Mouse (Mus musculus) liver, adult 2 months (tissue): Measurements from ENCODE around the gene Rac3. TPM values are rescaled to one million over a fixed set of nuclear protein-coding genes. Genes with fewer than 3 reads are reported as not detected.
A peak's percentile ranks its signal among the peaks of the same experiment; 100 is the strongest.

Source experiments
- DNase-seq: peaks from one replicate; pipeline ENCODE4 v3.0.0-alpha.2; 2011; ENCODE audit warnings: low read depth, low spot score; ENCODE audit errors: extremely low read depth
- H3K27ac ChIP-seq: fragments of 200-500 bp; replicated peaks from 2 replicates; pipeline ENCODE4 v1.5.1; 2012; ENCODE audit warnings: low read depth, mild to moderate bottlenecking, control low read depth, inconsistent platforms, low read length; ENCODE audit not compliant: insufficient read depth
- H3K27me3 ChIP-seq: fragments of 200-500 bp; 2 replicates; pipeline ENCODE4 v1.6.1; 2012; ENCODE audit warnings: mild to moderate bottlenecking, moderate library complexity, low read length, inconsistent platforms; ENCODE audit not compliant: control insufficient read depth, insufficient read depth
- H3K36me3 ChIP-seq: fragments of 200-500 bp; 2 replicates; pipeline ENCODE4 v1.6.1; 2012; ENCODE audit warnings: low read length, inconsistent platforms; ENCODE audit not compliant: control insufficient read depth, insufficient read depth
- H3K4me1 ChIP-seq: fragments of 200-500 bp; 2 replicates; pipeline ENCODE4 v1.6.1; 2011; ENCODE audit warnings: low read length; ENCODE audit not compliant: control insufficient read depth, insufficient read depth
- H3K4me3 ChIP-seq: fragments of 200-500 bp; 2 replicates; pipeline ENCODE4 v1.5.1; 2011; ENCODE audit warnings: low read depth, mild to moderate bottlenecking, control low read depth, low read length, moderate library complexity; ENCODE audit not compliant: insufficient read depth
- H3K79me2 ChIP-seq: fragments of 200-500 bp; 2 replicates; pipeline ENCODE4 v1.6.1; 2012; ENCODE audit warnings: inconsistent platforms, mild to moderate bottlenecking, low read length, moderate library complexity; ENCODE audit not compliant: control insufficient read depth, insufficient read depth
- H3K9ac ChIP-seq: fragments of 200-500 bp; 2 replicates; pipeline ENCODE4 v1.6.1; 2012; ENCODE audit warnings: low read depth, mild to moderate bottlenecking, control low read depth, inconsistent platforms, low read length
- CTCF ChIP-seq: fragments of 200-500 bp; IDR thresholded peaks from 2 replicates; pipeline ENCODE4 v1.5.1; 2011; ENCODE audit warnings: low read depth, low read length, control low read depth
- POLR2A ChIP-seq: fragments of 200-500 bp; IDR thresholded peaks from 2 replicates; pipeline ENCODE4 v1.6.1; 2011; ENCODE audit warnings: low read length, control low read depth; ENCODE audit not compliant: insufficient read depth; ENCODE audit errors: extremely low read depth
- WGBS: fragments of 180-500 bp; shearing (Covaris S2); methylation state at CpG from one replicate; pipeline ENCODE4 v1.1.7; 2018; 5-methylcytosine and 5-hydroxymethylcytosine counted together
- polyA plus RNA-seq: library from polyadenylated mRNA; depleted of rRNA; stranded (reverse); fragments of >200 nt; gene quantifications from 2 replicates; pipeline ENCODE4 v1.2.3, GENCODE M21; 2012
- total RNA-seq: library from RNA; depleted of rRNA; stranded (reverse); fragments of >200 nt; gene quantifications from 2 replicates; pipeline ENCODE4 v1.2.3, GENCODE M21; 2014

Gene Rac3
- total and polyA plus RNA-seq, 2 experiments, result 0.55 to 1.1 TPM

- TF ChIP-seq CTCF, result no peak
- TF ChIP-seq POLR2A, result no peak
- Histone ChIP-seq H3K36me3 (no peaks in the 10 kb centered on the region), H3K4me1 (peaks cover 3% of the 10 kb centered on the region; the same call in 1 of the 2 replicates), H3K79me2 (no peaks in the 10 kb centered on the region), H3K27me3 (no peaks in the 10 kb centered on the region), H3K27ac (no peak overlapping the region), H3K4me3 (no peak overlapping the region), H3K9ac (no peak overlapping the region)
- peak; percentile 38 for DNase-seq
- 49% methylated on average over 6 of the region's 6 CpGs for WGBS
These were observed 12.3 kb downstream of the Rac3 start for GRCm38 (mm10) chr11:120733521-120733920.

- 79% methylated on average over 6 of the region's 6 CpGs for WGBS
- Histone ChIP-seq H3K9ac (no peak overlapping the region), H3K27ac (no peak overlapping the region), H3K79me2 (no peaks in the 10 kb centered on the region), H3K4me3 (no peak overlapping the region), H3K36me3 (no peaks in the 10 kb centered on the region), H3K4me1 (no peaks in the 10 kb centered on the region), H3K27me3 (no peaks in the 10 kb centered on the region)
- TF ChIP-seq POLR2A, result no peak
- TF ChIP-seq CTCF, result no peak
- no peak for DNase-seq
These were observed 15.2 kb downstream of the Rac3 start for GRCm38 (mm10) chr11:120736424-120736823.

- no peak for TF ChIP-seq POLR2A
- TF ChIP-seq CTCF, result no peak
- WGBS, result 89% methylated on average over 5 of the region's 5 CpGs
- H3K27ac ChIP-seq, result no peak overlapping the region
- H3K4me3 ChIP-seq, result no peak overlapping the region
- no peak for DNase-seq
- no peaks in the 10 kb centered on the region for H3K79me2 ChIP-seq
- H3K9ac ChIP-seq, result no peak overlapping the region
- H3K4me1 ChIP-seq, result no peaks in the 10 kb centered on the region
- no peaks in the 10 kb centered on the region for H3K27me3 ChIP-seq
- H3K36me3 ChIP-seq, result no peaks in the 10 kb centered on the region
These were observed 19.7 kb downstream of the Rac3 start for GRCm38 (mm10) chr11:120740981-120741380.

GRCm38 (mm10) chr11:120744121-120744701 is 22.9 kb downstream of the Rac3 start:
- H3K4me1 ChIP-seq, result no peaks in the 10 kb centered on the region
- no peak overlapping the region for H3K27ac ChIP-seq
- no peaks in the 10 kb centered on the region for H3K36me3 ChIP-seq
- WGBS, result 80% methylated on average over 7 of the region's 7 CpGs
- H3K4me3 ChIP-seq, result no peak overlapping the region
- H3K27me3 ChIP-seq, result no peaks in the 10 kb centered on the region
- no peaks in the 10 kb centered on the region for H3K79me2 ChIP-seq
- DNase-seq, result no peak
- H3K9ac ChIP-seq, result no peak overlapping the region
- TF ChIP-seq POLR2A (no peak), CTCF (no peak)

GRCm38 (mm10) chr11:120747974-120748373 is 26.7 kb downstream of the Rac3 start:
- DNase-seq, result no peak
- Histone ChIP-seq H3K36me3 (no peaks in the 10 kb centered on the region), H3K4me3 (no peak overlapping the region), H3K9ac (no peak overlapping the region), H3K4me1 (no peaks in the 10 kb centered on the region), H3K27me3 (no peaks in the 10 kb centered on the region), H3K79me2 (no peaks in the 10 kb centered on the region), H3K27ac (no peak overlapping the region)
- 79% methylated on average over 4 of the region's 4 CpGs for WGBS
- TF ChIP-seq CTCF (no peak), POLR2A (no peak)

- H3K36me3 ChIP-seq, result no peaks in the 10 kb centered on the region
- no peak overlapping the region for H3K4me3 ChIP-seq
- no peak overlapping the region for H3K27ac ChIP-seq
- H3K79me2 ChIP-seq, result no peaks in the 10 kb centered on the region
- peak; percentile 41 for DNase-seq
- H3K4me1 ChIP-seq, result no peaks in the 10 kb centered on the region
- TF ChIP-seq CTCF, result peak; percentile 79
- TF ChIP-seq POLR2A, result no peak
- no peaks in the 10 kb centered on the region for H3K27me3 ChIP-seq
- no peak overlapping the region for H3K9ac ChIP-seq
- WGBS, result 60% methylated on average over 8 of the region's 8 CpGs
These were observed 28.2 kb downstream of the Rac3 start for GRCm38 (mm10) chr11:120749430-120749829.
